ENCODE assay signal across 9 mouse cellular contexts in genomic region chr12:108271351-108272142, GRCm38 (mm10). TPM values are rescaled to one million over a fixed set of nuclear protein-coding genes. Genes with fewer than 3 reads are reported as not detected.
A peak's percentile ranks its signal among the peaks of the same experiment; 100 is the strongest.
DNase-seq lines count a peak whose midpoint lies in the region; ATAC-seq and TF ChIP-seq lines count a peak whose summit lies in the region.
"Had no signal": no experiment of that assay in that cellular context is flagged by ENCODE, and none has a peak within 500 bp of the region (broad histone marks: within the 10 kb centered on the region; RNA-seq: fewer than 3 reads in every experiment).

No protein-coding gene starts in this region.

- H3K4me3 ChIP-seq in layer of hippocampus, adult 2 months: peak overlapping the region; percentile 30; the same call in 1 of the 2 replicates
- H3K4me3 ChIP-seq in forebrain, embryonic 10.5 days: peak overlapping the region; percentile 88
- peak overlapping the region; percentile 65 for H3K4me3 ChIP-seq in hindbrain, embryonic 14.5 days (replicated peaks; ENCODE audit: low read length)
- H3K4me3 ChIP-seq in midbrain, postnatal 0 days (ENCODE audit: low read depth, low read length): peak overlapping the region; percentile 83; the same call in 1 of the 2 replicates

- H3K27me3 ChIP-seq in forebrain, embryonic 10.5 days (ENCODE audit: poor library complexity, severe bottlenecking): no peaks in the 10 kb centered on the region; the same call in 1 of the 2 replicates
- H3K27me3 ChIP-seq in hindbrain, embryonic 14.5 days (ENCODE audit: control insufficient read depth, insufficient read depth, low read length): no peaks in the 10 kb centered on the region
- H3K27me3 ChIP-seq in midbrain, postnatal 0 days (ENCODE audit: insufficient read depth, low read length): no peaks in the 10 kb centered on the region

- peaks cover 46% of the 10 kb centered on the region for H3K36me3 ChIP-seq in forebrain, embryonic 10.5 days (replicated peaks)
- H3K36me3 ChIP-seq in hindbrain, embryonic 14.5 days (replicated peaks; ENCODE audit: control insufficient read depth, insufficient read depth): 0 out of 2 replicates have a peak, but pooled peaks cover 6% of the 10 kb centered on the region
- H3K36me3 ChIP-seq in midbrain, postnatal 0 days (ENCODE audit: insufficient read depth, low read length): no peaks in the 10 kb centered on the region

- no peak for DNase-seq in layer of hippocampus, adult 2 months (ENCODE audit: low spot score in 2 of 2)
- DNase-seq in layer of hippocampus, adult 9-11 months: no peak
- DNase-seq in forebrain, embryonic 10.5 days (ENCODE audit: extremely low spot score, low spot score): no peak
- no peak for DNase-seq in hindbrain, embryonic 14.5 days (ENCODE audit: low spot score)
- no peak for DNase-seq in midbrain, postnatal 0 days (ENCODE audit: low spot score)
- no peak for DNase-seq in lung, postnatal 36 days
- DNase-seq in spleen, adult 18-20 months: no peak

- no peak for TF ChIP-seq CTCF in layer of hippocampus, adult 2 months (conservative IDR thresholded peaks at IDR 0.05)
- TF ChIP-seq CTCF in midbrain, postnatal 0 days (IDR thresholded peaks at IDR 0.05): no peak

- H3K4me1 ChIP-seq in forebrain, embryonic 10.5 days: peaks cover 98% of the 10 kb centered on the region
- peaks cover 65% of the 10 kb centered on the region for H3K4me1 ChIP-seq in hindbrain, embryonic 14.5 days (replicated peaks; ENCODE audit: control insufficient read depth, insufficient read depth, low read length)
- H3K4me1 ChIP-seq in midbrain, postnatal 0 days (ENCODE audit: insufficient read depth, low read length): peaks cover 43% of the 10 kb centered on the region

- H3K4me2 ChIP-seq in hindbrain, embryonic 14.5 days (replicated peaks): peak overlapping the region; percentile 97
- H3K4me2 ChIP-seq in midbrain, postnatal 0 days (ENCODE audit: low read depth, low read length, poor library complexity, severe bottlenecking): peak overlapping the region; percentile 93

- H3K9me3 ChIP-seq in forebrain, embryonic 10.5 days: no peaks in the 10 kb centered on the region
- no peaks in the 10 kb centered on the region for H3K9me3 ChIP-seq in hindbrain, embryonic 14.5 days (ENCODE audit: control insufficient read depth, low read length)
- no peaks in the 10 kb centered on the region for H3K9me3 ChIP-seq in midbrain, postnatal 0 days (ENCODE audit: low read length)

- peak overlapping the region; percentile 69; the same call in 1 of the 2 replicates for H3K27ac ChIP-seq in layer of hippocampus, adult 2 months
- peak overlapping the region; percentile 8; the same call in 1 of the 2 replicates for H3K27ac ChIP-seq in forebrain, embryonic 10.5 days
- no peak overlapping the region for H3K27ac ChIP-seq in hindbrain, embryonic 14.5 days
- no peak overlapping the region for H3K27ac ChIP-seq in midbrain, postnatal 0 days (ENCODE audit: low read depth, low read length)

- peak overlapping the region; percentile 90 for H3K9ac ChIP-seq in hindbrain, embryonic 14.5 days
- peak overlapping the region; percentile 42 for H3K9ac ChIP-seq in midbrain, postnatal 0 days (replicated peaks; ENCODE audit: low read length, poor library complexity, severe bottlenecking)

- 80% methylated on average over 16 of the region's 16 CpGs for WGBS in forebrain, embryonic 10.5 days
- 58% methylated on average over 16 of the region's 16 CpGs for WGBS in hindbrain, embryonic 14.5 days
- WGBS in midbrain, postnatal 0 days: 57% methylated on average over 16 of the region's 16 CpGs

- no peak for ATAC-seq in hindbrain, embryonic 14.5 days (ENCODE audit: low FRiP score)
- ATAC-seq in midbrain, postnatal 0 days (ENCODE audit: low FRiP score): no peak
- ATAC-seq in erythroblast, adult 5-6 weeks (replicated peaks; ENCODE audit: low FRiP score, poor library complexity, severe bottlenecking): no peak

RNA-seq across cellular contexts. Expression of gene Ccdc85c, which starts 3.7 kb away (rescaled TPM):
- total RNA-seq in layer of hippocampus, adult 2 months (2021): 10 to 100 TPM; 68.4 to 68.5 TPM
- polyA plus RNA-seq in forebrain, embryonic 10.5 days (2016; fragmentation: Nextera tagmentation; extraction: Ambion mirVana): 13.5 and 14.6 TPM in 2 replicates
- polyA plus RNA-seq in hindbrain, embryonic 14.5 days (2014; fragmentation: Nextera tagmentation; extraction: Ambion mirVana): 13.9 and 16.5 TPM in 2 replicates
- 69.1 and 89.6 TPM in 2 replicates for total RNA-seq in midbrain, postnatal 0 days (2014; rRNA removed)
- polyA plus RNA-seq in midbrain, postnatal 0 days (2015; fragmentation: Nextera tagmentation; extraction: Ambion mirVana): 16.6 and 19.9 TPM in 2 replicates
- 0.38 TPM in 1 of 2 replicates, not detected in the other for total RNA-seq in erythroblast, adult 5-6 weeks (2015; ENCODE audit: low replicate concordance)
- total RNA-seq in erythroblast, adult 5-6 weeks (2017; ENCODE audit: low replicate concordance): 0.28 TPM in 1 of 2 replicates, not detected in the other

RNA-seq across cellular contexts. Expression of gene Hhipl1, which starts 34.5 kb away (rescaled TPM):
- total RNA-seq in layer of hippocampus, adult 2 months (2021): 1 to 10 TPM; 5.1 to 6.4 TPM
- polyA plus RNA-seq in forebrain, embryonic 10.5 days (2016; fragmentation: Nextera tagmentation; extraction: Ambion mirVana): 2.8 and 3.4 TPM in 2 replicates
- 1.8 and 1.9 TPM in 2 replicates for polyA plus RNA-seq in hindbrain, embryonic 14.5 days (2014; fragmentation: Nextera tagmentation; extraction: Ambion mirVana)
- 9.3 and 10.4 TPM in 2 replicates for total RNA-seq in midbrain, postnatal 0 days (2014; rRNA removed)
- polyA plus RNA-seq in midbrain, postnatal 0 days (2015; fragmentation: Nextera tagmentation; extraction: Ambion mirVana): 2.7 and 2.9 TPM in 2 replicates
- not detected in 2 replicates for total RNA-seq in erythroblast, adult 5-6 weeks (2015; ENCODE audit: low replicate concordance)
- total RNA-seq in erythroblast, adult 5-6 weeks (2017; ENCODE audit: low replicate concordance): not detected in 2 replicates
- total RNA-seq: MEL had no signal

Comparison
In these comparisons a context has a peak if more than half of its experiments do, and no peak if none do; other contexts are left out.
1. H3K27ac ChIP-seq: peak in layer of hippocampus, adult 2 months (single experiment) and forebrain, embryonic 10.5 days (single experiment); none in hindbrain, embryonic 14.5 days (single experiment) and midbrain, postnatal 0 days (single experiment).
2. H3K4me3 ChIP-seq: peak in every context shown above with its lines; median percentile 88 in forebrain, embryonic 10.5 days; 83 in midbrain, postnatal 0 days; 65 in hindbrain, embryonic 14.5 days; 30 in layer of hippocampus, adult 2 months.
3. RNA of gene Ccdc85c, which starts 3.7 kb away (total RNA-seq): 69.1 to 89.6 TPM in midbrain, postnatal 0 days and 68.4 to 68.5 TPM in layer of hippocampus, adult 2 months; 0.28 to 0.38 TPM in erythroblast, adult 5-6 weeks; every median in the first group is over 10 times any median in the second.
4. RNA of gene Hhipl1, which starts 34.5 kb away (total RNA-seq): 9.3 to 10.4 TPM in midbrain, postnatal 0 days and 5.1 to 6.4 TPM in layer of hippocampus, adult 2 months; not detected in erythroblast, adult 5-6 weeks; every median in the first group is over 4 times any median in the second.